Mouse (Mus musculus) thymus, adult 2 months (tissue): ENCODE data around the gene 4930432M17Rik.

ENCODE experiments used
- CTCF ChIP-seq: fragments of 200-500 bp; IDR thresholded peaks from 2 replicates; pipeline ENCODE4 v1.5.1; 2012; ENCODE audit warnings: mild to moderate bottlenecking, control low read depth, low read length, moderate library complexity, borderline replicate concordance; ENCODE audit not compliant: control insufficient read depth, poor library complexity, insufficient read depth; ENCODE audit errors: extremely low read depth
- POLR2A ChIP-seq: fragments of 200-500 bp; IDR thresholded peaks from 2 replicates; pipeline ENCODE4 v1.6.1; 2012; ENCODE audit warnings: mild to moderate bottlenecking, low read length, control low read depth, moderate library complexity; ENCODE audit not compliant: control insufficient read depth, poor library complexity, insufficient read depth; ENCODE audit errors: extremely low read depth

- TF ChIP-seq CTCF (no peak), POLR2A (no peak)
Observed at GRCm38 (mm10) chr3:121723968-121724524, 53.5 kb downstream of the 4930432M17Rik start.
